Mouse (Mus musculus) urinary bladder, postnatal 10 days (tissue): ENCODE measurements around the gene Snap23.
"Not testable (repeated sequence)": the region's sequence is repeated elsewhere in the genome, so short reads cannot be mapped to it uniquely, and the experiment has no call there.

Experiments
- DNase-seq: peaks from one replicate; pipeline ENCODE4 v3.0.0; 2022; ENCODE audit warnings: low spot score

Gene Snap23

DNA sequence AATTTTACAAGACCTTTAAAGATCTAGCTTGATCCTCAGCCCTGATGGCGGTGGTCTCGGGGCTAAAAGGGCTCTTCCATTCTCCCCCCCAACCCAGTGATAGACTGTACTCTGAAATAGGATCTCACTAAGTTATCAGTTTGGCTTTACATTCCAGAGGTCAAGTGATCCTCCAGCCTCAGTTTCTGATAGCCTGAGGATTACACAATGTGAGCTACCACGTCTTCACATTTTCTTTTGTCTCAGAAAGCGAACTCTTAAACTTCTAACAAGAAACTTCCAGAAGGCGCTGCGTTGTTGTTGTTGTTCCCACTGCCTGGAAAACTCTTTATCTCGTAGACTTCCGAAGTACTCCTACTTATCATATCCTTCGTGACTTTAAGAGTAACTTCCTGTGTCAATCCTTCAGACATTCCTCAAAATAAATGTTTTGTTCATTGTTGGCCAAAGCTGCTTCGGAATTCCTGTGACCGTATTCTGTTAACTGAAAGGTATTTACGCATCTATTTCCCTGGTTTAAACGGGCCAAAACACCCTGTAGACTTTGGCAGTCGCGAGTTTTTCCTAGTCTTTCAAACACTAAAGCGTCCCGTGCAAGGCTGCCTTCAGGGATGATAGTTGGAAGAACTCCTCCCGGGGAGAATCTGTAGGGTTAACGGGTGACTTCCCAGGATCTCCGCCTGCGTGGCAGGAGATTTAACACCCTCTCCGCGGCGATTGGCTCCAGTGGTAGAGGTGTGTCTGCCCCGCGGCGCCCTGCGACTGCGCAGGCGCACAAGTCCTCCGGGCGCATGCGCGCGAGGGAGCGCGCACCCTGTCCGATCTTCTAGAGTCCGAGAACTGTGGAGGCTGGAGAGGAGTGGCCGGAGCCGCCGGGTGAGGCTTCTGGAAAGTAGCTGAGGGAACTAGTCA is at the start of gene Snap23:
Gene Snap23, plus strand, starts transcription at position 786 of the 912 bp plus-strand sequence.
- DNase-seq = peak; percentile 67

DNA sequence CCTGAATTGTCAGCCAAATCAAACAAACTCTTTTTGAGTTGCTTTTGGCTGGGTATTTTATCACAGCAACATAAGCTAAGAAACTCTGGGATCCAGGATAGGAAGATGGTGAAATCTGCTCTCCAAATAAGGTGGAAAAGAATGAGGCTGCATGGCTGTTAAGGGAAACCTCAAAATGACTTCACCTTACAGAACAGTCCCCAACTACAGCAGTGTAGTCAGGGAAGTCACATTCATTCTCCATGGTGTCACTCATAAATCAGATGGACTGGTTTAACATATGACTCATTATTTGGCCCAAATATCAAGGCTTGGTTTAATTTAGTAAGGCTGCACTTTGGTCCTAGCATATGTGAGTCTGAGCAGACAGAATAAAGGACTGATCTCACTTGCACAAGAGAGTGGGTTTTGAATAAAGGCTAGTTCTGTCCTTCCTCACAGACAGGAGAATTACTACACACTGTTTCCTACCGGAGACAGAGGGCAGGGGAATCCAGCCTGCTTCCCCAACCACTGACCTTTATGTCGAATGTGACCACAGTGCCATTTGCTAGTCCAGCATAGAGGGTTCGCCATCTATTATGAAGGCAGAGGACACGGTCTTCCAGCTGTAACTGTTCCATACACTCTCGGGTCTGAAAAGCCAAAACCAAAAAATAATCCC is 48.8 kb upstream of the Snap23 start:
- no peak for DNase-seq

DNA sequence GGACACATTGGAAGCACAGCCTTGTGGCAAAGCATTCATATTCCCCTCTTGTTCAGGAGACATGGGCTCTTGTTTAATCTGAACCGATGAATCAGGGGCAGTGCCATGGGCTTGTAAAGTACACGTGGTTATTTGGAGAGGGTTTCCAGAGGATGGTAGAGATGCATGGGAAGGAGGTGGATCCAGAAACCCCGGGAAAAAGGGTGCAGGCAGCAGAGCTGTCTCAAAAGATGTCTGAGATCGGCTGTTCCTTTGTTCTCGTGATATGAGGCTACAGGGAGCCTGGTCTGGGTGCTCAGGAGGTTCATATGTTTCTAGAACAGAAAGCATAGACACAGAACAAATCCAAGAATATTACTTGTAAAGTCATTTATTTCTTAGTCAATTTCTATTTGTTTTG is 40.7 kb upstream of the Snap23 start:
- no peak for DNase-seq

DNA sequence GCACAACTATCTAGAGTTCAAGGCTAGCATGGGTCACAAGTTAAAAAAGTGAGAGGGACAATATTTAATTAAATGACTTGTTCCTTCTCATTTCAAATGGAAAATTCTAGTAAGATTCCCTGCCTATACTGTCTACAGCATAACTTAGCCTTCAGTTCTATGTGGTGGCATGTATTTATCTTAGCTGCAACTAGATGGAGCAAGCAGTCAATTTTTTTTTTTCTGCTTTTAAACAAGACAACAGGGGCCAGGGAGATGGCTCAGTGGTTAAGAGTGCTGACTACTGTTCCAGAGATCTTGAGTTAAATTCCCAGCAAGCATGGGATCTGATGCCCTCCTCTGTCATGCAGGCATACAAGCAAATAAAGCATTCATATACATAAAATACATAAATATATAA is 37.9 kb upstream of the Snap23 start:
- no peak for DNase-seq

DNA sequence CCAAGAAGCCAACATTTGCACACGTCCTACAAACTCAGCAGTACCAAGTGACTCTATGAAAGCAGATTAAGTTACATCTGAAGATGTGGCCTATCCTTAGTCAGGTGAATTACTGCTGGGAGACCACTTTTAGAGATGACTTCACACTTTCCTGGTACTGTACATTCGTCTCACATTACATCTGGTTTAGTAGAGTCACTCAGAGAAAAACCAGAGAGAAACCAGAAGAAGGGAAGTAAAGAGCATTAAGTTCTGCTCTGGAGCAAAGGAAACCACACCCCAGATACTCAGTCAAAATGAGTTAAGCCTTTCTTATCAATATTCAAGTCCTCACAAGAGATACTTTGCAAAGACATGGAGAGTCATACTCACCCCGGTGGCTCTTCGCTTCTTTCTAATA is 36.2 kb upstream of the Snap23 start:
- DNase-seq = no peak

DNA sequence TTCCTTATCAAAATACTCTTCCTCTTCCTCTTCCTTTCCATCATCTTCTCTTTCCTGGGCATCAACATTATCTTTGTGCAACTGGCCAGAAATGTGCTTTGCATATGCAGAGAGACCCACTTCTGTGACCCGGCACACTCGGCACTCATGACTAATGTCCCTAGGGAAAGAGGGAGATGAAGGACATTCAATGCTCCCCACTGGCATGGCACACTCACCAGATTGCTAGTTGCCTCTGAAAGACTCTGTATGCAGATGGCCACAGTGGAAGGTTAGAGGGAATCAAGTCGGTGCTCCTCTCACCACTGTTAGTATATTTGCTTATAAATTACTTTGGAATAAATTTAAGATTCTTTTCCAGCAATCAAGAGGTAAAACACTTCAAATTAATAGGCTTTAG is 28.1 kb upstream of the Snap23 start:
- no peak for DNase-seq

DNA sequence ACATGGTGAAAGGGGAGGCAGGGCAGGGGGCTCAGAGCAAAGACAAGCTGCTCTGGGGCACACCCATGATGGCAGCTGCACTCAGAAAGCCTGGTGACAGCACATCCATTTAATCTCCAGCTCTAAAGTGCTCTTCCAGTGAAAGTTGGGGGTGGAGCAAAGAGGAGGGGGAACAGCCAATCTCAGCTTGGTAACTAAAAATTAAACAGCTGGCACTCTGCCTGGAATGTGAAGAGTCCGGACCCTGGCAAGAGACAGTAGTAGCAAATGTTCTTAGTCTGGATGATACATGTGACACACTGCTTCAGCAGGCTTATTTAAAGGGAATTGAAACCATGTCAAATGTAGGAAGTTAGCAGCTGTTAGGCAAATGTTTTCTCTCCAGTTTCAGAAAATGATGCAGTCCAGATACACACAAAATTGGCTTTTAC is 27.7 kb upstream of the Snap23 start:
- no peak for DNase-seq

DNA sequence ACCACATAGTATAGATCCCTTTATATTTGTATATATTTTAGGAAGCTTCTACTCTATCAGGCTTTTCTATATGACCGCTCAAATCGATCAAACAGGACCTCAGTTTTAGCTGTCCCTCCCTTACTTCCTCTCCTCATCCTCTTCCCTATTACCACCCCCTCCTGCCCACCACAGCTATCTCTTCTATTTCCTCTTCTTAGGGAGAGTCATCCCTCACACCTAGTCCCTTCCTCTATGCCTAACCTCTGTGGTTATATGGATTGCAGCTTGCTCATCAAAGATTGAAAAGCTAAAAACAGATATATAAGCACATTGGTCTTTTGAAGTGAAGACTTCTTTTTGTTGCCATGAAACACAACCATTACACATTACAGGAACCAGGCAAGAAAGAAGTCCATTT is 22.7 kb upstream of the Snap23 start:
- DNase-seq = no peak

DNA sequence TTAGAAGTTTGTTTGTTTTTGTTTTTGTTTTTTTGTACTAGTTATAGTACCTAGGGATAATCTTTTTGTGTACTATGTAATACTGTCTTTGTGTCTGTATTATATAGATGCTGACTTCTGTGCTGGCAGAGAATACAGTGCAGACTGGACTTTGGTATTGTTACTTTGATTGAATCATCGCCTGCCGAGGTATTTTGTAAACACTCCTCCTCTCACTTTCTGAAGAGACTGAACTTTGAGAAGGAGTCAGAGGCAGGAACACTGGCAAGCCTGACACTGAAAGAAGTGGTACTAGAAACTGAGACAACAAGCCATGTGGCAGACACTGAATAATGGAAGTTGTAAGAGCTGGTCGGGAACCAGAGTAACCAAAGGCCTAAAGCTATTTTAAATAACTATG is 10.6 kb upstream of the Snap23 start:
- no peak for DNase-seq

DNA sequence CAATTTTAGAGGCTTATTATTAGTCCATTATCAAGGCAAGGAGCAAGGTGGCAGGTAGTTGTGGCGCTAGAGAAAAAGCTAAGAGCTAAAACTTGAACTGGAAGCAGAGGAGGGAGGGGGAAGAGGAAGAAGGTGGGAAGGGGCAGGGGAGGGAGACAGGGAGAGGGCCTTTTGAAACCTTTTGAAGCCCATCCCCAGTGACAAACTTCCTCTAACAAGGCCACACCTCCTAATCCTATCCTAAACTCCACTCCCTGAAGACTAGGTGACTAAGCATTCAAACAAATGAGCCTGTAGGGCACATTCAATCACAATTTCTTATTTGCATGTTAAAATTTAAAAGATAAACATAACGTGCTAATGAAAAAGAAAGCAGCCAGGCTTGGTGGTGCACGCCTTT is 8.7 kb upstream of the Snap23 start:
- no peak for DNase-seq

DNA sequence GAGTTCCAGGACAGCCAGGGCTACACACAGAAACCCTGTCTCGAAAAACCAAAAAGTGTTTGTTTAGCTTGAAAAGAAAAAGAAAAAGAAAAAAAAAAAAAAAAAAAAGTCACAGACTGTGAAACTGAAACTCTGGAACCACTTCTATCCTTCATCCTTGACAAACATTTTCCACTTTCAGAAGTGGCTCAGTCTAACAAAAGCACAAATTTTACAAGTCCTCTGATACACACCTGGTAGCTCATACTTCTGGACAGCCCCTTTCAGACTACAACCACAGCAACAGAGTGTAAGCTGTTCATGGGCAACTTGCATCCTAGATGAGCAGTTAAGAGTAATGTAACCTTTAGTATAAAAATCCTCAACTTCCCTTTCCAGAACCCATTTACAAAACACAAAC is 5.9 kb upstream of the Snap23 start:
- DNase-seq = no peak

DNA sequence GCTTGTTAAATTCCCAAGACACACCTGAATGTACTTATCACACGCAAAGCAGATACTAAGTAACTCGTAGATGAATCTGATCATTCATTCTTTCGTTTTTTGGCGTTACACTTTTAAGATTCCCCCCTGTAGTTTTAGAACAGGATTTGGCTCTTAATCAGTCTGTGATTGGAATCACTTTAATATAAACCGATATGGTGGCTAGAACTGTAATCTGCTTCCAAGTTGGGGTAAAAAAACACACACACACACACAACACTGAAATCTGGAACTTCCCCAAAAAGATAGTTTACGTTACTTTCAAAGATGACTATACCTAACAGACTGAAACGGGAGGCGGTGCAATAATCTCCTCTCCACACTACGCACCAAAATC is 4.6 kb upstream of the Snap23 start:
- DNase-seq = no peak

DNA sequence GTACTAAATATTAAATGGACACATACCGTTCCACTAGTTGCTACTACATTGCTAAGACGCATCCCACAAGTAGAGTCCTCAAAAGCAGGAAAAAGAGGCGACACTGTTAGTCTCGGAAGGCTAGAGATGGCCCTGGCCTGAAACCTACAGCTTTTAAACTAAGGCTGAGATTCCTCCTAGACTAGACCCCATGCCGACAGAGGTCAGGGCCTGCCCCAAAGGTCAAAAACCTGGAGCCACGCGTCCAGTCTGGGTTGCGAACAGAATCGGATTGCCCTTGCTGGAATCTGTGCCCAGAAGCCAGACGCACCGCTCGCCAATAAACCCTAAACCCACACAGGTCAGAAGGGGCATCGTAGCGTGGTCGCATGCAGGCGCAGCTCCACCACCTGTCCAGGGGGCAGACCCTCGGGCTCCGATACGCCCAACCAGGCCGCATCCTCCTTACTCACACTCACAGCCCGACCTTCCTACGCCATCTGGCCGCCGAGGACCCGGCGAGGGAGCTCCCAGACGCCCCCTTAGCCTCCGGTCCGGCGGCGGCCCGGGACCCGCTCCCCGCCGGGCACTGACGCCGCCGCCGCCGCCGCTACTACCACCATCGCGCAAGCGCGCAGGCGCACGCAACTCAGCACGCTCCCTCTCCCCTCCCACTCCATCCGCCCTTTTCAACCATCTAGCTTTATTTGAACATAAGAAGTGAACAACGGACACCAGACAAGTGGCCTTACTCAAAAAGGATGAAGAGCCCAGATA is 4.1 kb upstream of the Snap23 start, which contains the start of gene Zfp106:
Gene Zfp106, minus strand, starts transcription at position 609 of the 756 bp plus-strand sequence.
- peak; percentile 55 for DNase-seq

DNA sequence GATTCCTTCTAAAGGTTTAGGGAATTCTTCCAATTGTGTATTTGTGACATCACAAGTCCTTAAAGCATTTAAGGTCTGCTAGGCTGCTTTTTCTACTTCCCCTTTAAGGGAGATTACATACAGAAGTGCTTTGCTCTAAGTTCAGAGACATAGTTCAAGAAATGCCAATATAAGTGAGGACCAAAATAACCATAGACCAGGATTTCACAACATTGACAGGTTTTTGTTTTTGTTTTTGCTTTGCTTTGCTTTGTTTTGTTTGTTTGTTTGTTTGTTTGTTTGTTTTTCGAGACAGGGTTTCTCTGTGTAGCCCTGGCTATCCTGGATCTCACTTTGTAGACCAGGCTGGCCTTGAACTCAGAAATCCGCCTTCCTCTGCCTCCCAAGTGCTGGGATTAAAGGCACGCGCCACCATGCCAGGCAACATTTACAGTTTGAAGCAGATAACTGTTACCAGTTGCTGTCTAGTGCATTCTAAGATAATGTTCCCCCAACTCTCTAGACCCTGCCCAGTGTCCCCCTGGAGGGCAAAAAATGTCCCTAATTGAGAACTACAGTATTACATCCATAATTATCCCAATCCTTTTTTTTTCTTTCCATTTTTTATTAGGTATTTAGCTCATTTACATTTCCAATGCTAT is 2.8 kb upstream of the Snap23 start:
- not testable (repeated sequence) for DNase-seq

DNA sequence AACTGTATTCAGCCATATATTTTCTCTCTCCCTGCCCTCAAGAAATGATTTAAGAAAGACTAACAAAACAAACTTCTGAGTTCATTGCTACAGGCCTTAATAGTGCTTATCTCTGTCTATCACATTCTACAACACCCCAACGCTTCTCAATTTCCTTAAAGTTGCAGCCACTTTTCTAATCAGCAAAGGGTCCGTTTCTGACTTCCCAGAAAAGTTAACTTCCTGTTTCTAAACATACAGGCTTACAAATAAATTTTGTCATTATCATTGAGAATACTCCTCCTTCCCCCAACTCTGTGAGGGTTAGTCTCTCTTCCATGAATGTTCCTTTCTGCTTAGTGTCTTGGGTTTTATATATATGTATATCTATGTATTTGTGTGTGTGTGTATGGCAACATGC is 2.1 kb upstream of the Snap23 start:
- no peak for DNase-seq

DNA sequence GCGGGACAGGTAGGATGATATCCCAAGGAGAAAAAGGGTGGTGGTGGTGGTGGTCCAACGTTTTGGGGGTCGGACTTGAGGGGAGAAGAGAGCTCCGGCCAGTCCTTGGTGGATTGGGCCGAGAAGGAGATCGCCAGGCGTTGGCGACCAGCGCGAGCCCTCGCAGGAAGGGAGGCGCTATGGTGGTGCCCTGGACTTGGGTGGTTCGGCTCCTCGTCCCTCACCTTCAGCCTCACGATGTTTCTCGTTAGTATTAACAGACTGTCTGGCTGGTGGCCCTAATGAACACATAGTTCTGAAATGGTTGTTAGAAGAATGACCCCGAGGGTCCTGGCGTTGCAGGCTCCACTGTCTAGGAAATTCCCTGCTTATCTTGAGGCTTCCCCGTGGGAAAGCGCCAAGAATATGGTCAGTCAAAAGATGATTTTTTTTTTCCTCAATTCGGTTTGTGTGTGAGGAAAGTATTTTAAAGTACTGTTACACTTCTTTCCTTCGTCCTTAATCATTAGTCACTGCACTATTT is 388 bp downstream of the Snap23 start:
- DNase-seq = no peak

DNA sequence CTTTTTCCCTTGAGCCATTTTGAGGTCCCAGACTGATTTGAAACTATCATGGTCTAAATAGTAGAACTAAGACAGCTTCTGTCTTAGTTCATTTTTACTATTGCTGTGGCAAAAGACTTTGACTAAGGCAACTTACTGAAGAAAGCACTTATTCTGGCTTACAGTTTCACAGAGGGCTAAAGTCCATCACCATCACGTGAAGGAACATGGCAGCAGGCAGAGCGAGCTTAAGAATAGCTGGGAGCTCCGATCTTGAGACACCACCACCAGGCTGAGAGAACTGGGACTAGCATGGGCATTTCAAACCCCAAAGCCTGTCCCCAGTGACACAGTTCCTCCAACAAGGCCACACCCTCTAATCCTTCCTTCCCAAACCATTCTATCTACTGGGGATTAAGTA is 3.6 kb downstream of the Snap23 start:
- DNase-seq = no peak

DNA sequence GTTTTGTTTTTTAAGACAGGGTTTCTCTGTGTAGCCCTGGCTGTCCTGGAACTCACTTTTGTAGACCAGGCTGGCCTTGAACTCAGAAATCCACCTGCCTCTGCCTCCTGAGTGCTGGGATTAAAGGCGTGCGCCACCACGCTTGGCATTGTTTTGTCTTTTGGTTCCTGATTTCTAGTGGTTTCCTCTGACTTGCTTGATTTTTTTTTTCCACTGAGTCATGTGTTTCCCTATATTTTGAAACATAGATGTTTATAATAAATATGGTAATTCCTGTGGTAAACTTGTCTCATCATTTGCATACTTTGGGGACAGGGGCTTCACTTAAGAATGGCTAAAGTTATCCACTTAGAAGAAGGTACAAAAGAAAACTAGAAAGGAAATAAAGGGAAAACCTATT is 4.7 kb downstream of the Snap23 start:
- not testable (repeated sequence) for DNase-seq

DNA sequence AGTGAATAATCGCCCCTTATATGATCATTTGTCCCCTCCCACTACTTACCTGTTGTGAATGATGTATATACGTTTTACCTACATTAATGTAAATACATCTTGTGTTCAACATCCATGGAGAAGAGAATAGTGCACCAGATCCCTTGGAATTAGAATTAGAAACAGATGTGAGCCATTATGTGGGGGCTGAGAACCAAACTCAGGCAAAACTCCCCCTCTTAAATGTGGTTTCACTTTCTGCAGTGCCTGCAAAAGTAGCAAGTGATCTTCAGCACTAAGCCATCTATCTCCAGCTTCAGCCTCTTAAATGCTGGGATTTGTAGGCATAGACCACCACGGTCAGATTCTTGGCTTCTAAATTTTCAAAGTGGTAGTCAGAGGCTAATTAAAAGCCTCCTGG is 7.7 kb downstream of the Snap23 start:
- DNase-seq = no peak

DNA sequence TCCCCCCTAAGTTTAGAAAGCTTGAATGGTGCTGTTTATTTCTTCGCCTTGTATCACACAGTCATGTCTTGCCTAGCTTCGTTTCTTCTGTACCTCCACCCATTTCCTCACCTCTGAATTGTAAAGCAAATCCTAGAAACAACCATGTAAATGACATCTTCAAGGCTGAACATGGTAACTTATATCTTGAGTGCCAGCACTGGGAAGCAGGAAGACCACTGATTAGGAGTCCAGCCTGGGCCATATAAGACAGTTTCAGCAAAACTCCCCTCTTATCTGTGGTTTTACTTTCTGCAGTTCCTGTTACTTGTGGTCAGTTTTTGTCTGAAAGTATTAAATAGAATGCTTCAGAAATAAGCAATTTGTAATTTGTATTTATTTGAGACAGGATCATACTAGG is 8.5 kb downstream of the Snap23 start:
- no peak for DNase-seq

DNA sequence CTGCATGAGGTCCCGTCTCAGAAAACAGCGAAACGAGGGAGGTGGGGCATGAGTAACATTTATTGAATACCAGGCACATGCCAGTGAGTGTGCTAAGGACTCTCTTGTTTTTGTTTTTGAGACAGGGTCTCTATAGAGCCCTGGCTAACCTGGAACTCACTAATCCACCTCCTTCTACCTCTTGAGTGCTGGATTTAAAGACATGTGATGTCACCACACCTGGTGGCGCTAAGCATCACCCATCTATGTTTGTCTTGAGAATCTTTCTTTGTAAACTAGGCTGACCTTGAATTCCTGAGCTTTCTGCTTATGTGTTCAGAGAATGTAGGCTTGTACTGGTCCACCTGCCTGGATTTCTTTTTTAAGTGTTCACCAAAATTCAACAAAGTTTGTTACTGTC is 10.3 kb downstream of the Snap23 start:
- no peak for DNase-seq

DNA sequence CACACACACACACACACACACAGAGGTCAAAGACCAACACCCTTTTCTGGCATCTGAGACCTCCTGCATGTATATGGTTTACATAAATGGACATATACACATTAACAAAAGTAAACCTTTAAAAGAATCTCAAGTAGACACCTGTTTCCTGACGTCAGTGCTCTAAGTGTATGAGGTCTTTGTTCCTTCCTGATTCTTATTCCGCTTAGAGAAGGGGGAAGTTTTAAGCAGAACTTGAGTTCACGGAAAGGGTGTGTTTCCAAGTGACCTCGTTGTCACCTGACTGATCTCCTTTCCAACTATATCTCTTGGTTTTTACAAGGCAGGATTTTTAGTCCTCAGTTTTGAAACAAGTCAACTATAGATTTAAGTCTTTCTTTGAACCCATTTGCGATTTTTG is 10.8 kb downstream of the Snap23 start:
- no peak for DNase-seq
